Mouse (Mus musculus) frontal cortex, adult 2 months (tissue): ENCODE results near the gene Ptprg. TPM values are rescaled to one million over a fixed set of nuclear protein-coding genes. Genes with fewer than 3 reads are reported as not detected.

Source experiments
- DNase-seq, 2 experiments: peaks; one replicate each; pipeline ENCODE4 v3.0.0; 2022; ENCODE audit warnings: low spot score in 1 of 2; ENCODE audit errors: extremely low spot score in 1 of 2
- polyA plus RNA-seq: library from polyadenylated mRNA; depleted of rRNA; stranded (reverse); fragments of >200 nt; gene quantifications from 2 replicates; pipeline ENCODE4 v1.2.3, GENCODE M21; 2012

The Ptprg gene
- polyA plus RNA-seq, 1 experiment = 37.9 TPM

GRCm38 (mm10) chr14:11722101-11722500 lies 168.8 kb downstream of the Ptprg start:
- no peak for DNase-seq

- no peak for DNase-seq
These were observed 170.5 kb downstream of the Ptprg start for GRCm38 (mm10) chr14:11723876-11724275.

GRCm38 (mm10) chr14:11731223-11731920 lies 178.0 kb downstream of the Ptprg start:
- DNase-seq = no peak

- DNase-seq = no peak
These were observed 179.0 kb downstream of the Ptprg start for GRCm38 (mm10) chr14:11732376-11732775.

GRCm38 (mm10) chr14:11743726-11744125 lies 190.4 kb downstream of the Ptprg start:
- DNase-seq = no peak

GRCm38 (mm10) chr14:11752678-11753077 lies 199.3 kb downstream of the Ptprg start:
- DNase-seq = no peak

- DNase-seq = peak; percentile 22 to 62
These were observed 201.3 kb downstream of the Ptprg start for GRCm38 (mm10) chr14:11754656-11755055.

- no peak for DNase-seq
These were observed 204.9 kb downstream of the Ptprg start for GRCm38 (mm10) chr14:11758185-11758584.

GRCm38 (mm10) chr14:11759356-11759755 lies 206.0 kb downstream of the Ptprg start:
- DNase-seq = no peak

- DNase-seq = no peak
These were observed 209.7 kb downstream of the Ptprg start for GRCm38 (mm10) chr14:11762995-11763394.

- DNase-seq = no peak
These were observed 219.4 kb downstream of the Ptprg start for GRCm38 (mm10) chr14:11772736-11773135.

GRCm38 (mm10) chr14:11774476-11775037 lies 221.2 kb downstream of the Ptprg start:
- DNase-seq = no peak

GRCm38 (mm10) chr14:11775204-11775603 lies 221.9 kb downstream of the Ptprg start:
- DNase-seq = peak in 1 of 2 experiments; percentile 50

GRCm38 (mm10) chr14:11775951-11776495 lies 222.7 kb downstream of the Ptprg start:
- DNase-seq = no peak

GRCm38 (mm10) chr14:11776566-11776965 lies 223.2 kb downstream of the Ptprg start:
- DNase-seq = no peak

GRCm38 (mm10) chr14:11791190-11791589 lies 237.9 kb downstream of the Ptprg start:
- DNase-seq = no peak

- DNase-seq = peak in 1 of 2 experiments; percentile 27
These were observed 240.5 kb downstream of the Ptprg start for GRCm38 (mm10) chr14:11793847-11794246.

GRCm38 (mm10) chr14:11802355-11803035 lies 249.2 kb downstream of the Ptprg start:
- DNase-seq = no peak

GRCm38 (mm10) chr14:11806674-11807073 lies 253.3 kb downstream of the Ptprg start:
- no peak for DNase-seq

GRCm38 (mm10) chr14:11807465-11807864 lies 254.1 kb downstream of the Ptprg start:
- DNase-seq = no peak

GRCm38 (mm10) chr14:11811142-11811761 lies 257.9 kb downstream of the Ptprg start:
- peak; percentile 56 to 75 for DNase-seq
